Mouse (Mus musculus): ENCODE measurements around the gene Slc4a2. TPM values are rescaled to one million over a fixed set of nuclear protein-coding genes. Genes with fewer than 3 reads are reported as not detected.
A peak's percentile ranks its signal among the peaks of the same experiment; 100 is the strongest.

The Slc4a2 gene
- 28.4 and 28.7 TPM in 2 replicates for polyA plus RNA-seq (2014; fragmentation: Nextera tagmentation; extraction: Ambion mirVana)

DNA sequence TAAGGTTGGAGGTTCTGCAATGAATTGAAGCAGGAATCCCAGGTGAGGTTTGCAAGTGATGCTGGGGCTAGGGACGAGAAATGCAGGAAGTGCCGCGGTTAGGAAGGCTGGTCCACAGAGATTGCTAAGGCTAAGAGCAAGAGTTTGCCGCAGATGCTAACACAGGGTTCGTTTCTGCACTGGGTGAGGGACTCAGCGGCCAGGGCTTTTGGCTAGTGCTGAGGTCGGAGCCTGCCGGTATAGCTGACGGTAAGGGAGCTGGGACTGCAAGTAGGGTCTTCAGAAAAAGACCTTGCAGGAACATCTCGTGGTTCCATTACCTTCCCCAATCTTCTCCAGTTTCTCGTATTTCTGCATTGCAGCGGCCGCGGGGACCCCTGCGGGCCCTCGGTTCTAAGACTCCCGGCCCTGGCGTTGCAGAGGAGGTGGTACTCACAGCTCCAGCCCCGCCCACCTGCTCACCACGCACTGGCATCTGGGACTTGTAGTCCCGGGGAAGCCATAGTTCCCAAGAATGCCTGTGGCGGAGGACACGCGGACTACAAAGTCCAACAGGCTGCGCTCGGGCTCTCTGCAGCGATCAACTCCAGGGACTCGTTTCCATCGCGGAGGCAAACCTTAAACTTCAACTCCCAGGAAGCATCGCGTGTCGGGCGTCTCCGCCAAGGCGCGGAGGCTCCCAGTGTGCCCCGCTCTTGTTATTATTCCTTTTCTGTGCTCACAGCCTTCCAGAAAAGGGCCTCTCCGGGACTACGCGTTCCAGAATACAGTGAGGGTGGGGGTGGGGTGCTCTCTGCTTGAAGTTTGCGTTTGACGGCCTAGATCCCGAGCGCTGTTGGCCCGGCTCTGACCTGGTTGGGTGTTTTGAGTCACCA lies at the start of gene Slc4a2, which contains the start of gene Cdk5:
Gene Slc4a2 (plus strand): TSS at position 709 of the 875 bp plus-strand sequence.
Gene Cdk5 (minus strand): TSS at position 402 of the 875 bp plus-strand sequence.
- H3K9me3 ChIP-seq (ENCODE audit: control insufficient read depth, low read length) = no peaks in the 10 kb centered on the region
- WGBS = under 1% methylated on average over 46 of the region's 46 CpGs
- peaks cover 35% of the 10 kb centered on the region for H3K4me1 ChIP-seq (replicated peaks; ENCODE audit: control insufficient read depth, insufficient read depth, low read length)
- peaks cover 2% of the 10 kb centered on the region; the same call in 1 of the 2 replicates for H3K27me3 ChIP-seq (ENCODE audit: control insufficient read depth, insufficient read depth, low read length)
- H3K4me2 ChIP-seq (ENCODE audit: low read depth, low read length, severe bottlenecking) = peak within 1 kb of the TSS; percentile 77
- peak; percentile 98 for DNase-seq (ENCODE audit: low spot score)
- peak within 1 kb of the TSS; percentile 77 for H3K27ac ChIP-seq (ENCODE audit: low read depth, low read length)
- peak within 1 kb of the TSS; percentile 82 for H3K9ac ChIP-seq (ENCODE audit: low read length)
- peak; percentile 94 for ATAC-seq (replicated peaks; ENCODE audit: low FRiP score)
- H3K4me3 ChIP-seq (ENCODE audit: low read depth, low read length) = peak within 1 kb of the TSS; percentile 60
- H3K36me3 ChIP-seq (ENCODE audit: control insufficient read depth, insufficient read depth, low read length) = no peaks in the 10 kb centered on the region

DNA sequence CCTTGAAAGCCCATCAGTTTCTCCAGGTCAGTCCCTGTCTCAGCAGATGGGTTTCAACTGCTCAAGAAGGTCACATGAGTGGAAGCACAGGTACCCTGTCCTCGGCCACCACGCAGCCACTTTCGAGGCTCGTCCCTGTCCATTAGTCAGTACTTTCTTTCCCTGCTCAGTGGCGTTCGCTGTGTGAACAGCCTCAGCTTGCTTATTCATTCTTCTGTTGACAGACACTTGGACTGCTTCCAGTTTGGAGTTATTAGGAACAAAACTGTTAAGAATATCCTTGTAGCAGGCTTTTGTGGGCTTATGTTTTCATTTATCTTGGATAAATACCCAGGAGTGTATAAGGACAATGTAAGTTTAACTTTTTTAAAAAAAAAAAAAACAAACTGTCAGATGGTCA lies 49.4 kb upstream of the Slc4a2 start:
- no peaks in the 10 kb centered on the region for H3K4me1 ChIP-seq (replicated peaks; ENCODE audit: control insufficient read depth, insufficient read depth, low read length)
- no peaks in the 10 kb centered on the region for H3K36me3 ChIP-seq (ENCODE audit: control insufficient read depth, insufficient read depth, low read length)
- H3K9me3 ChIP-seq (ENCODE audit: control insufficient read depth, low read length) = no peaks in the 10 kb centered on the region
- H3K27me3 ChIP-seq (ENCODE audit: control insufficient read depth, insufficient read depth, low read length) = no peaks in the 10 kb centered on the region
- H3K4me3 ChIP-seq (ENCODE audit: low read depth, low read length) = no peak overlapping the region
- H3K4me2 ChIP-seq (ENCODE audit: low read depth, low read length, severe bottlenecking) = no peak overlapping the region
- no peak overlapping the region for H3K27ac ChIP-seq (ENCODE audit: low read depth, low read length)
- 79% methylated on average over 6 of the region's 6 CpGs for WGBS
- DNase-seq (ENCODE audit: low spot score) (no peak), ATAC-seq (replicated peaks; ENCODE audit: low FRiP score) (no peak)
- H3K9ac ChIP-seq (ENCODE audit: low read length) = no peak overlapping the region

DNA sequence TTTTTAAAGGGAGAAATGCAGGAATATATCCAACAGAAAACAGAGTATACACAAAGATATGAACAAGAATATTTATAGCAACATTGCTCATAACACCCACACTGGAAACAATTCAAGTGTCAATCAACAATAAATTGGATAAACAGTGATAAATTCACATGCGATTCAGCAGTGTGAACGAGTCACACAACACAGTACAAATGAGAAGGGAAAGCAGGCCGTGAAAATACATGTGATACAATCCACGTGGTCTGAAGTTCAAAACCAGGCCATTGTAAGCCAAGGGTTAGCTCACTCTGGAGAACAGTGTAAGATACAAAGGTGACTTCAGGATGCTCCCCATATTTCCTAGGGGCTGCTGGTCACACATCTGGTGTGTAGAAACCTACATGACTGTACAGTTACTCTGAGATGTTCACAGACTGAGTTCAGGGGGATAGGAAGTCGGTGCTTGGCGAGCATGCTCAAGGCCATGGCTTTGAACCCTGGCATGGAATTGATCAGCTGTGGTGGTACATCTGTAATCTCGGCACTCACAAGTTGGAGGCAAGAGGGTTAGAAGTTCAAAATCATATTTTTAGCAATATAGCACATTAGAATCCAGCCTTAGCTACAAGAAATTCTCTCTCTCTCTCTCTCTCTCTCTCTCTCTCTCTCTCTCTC lies 48.8 kb upstream of the Slc4a2 start:
- DNase-seq (ENCODE audit: low spot score) (no peak), ATAC-seq (replicated peaks; ENCODE audit: low FRiP score) (no peak)
- Histone ChIP-seq H3K4me2 (ENCODE audit: low read depth, low read length, severe bottlenecking) (no peak overlapping the region), H3K27me3 (ENCODE audit: control insufficient read depth, insufficient read depth, low read length) (no peaks in the 10 kb centered on the region), H3K9ac (ENCODE audit: low read length) (no peak overlapping the region), H3K27ac (ENCODE audit: low read depth, low read length) (no peak overlapping the region), H3K4me1 (replicated peaks; ENCODE audit: control insufficient read depth, insufficient read depth, low read length) (no peaks in the 10 kb centered on the region), H3K36me3 (ENCODE audit: control insufficient read depth, insufficient read depth, low read length) (no peaks in the 10 kb centered on the region), H3K9me3 (ENCODE audit: control insufficient read depth, low read length) (no peaks in the 10 kb centered on the region), H3K4me3 (ENCODE audit: low read depth, low read length) (no peak overlapping the region)
- WGBS = 85% methylated on average over 7 of the region's 7 CpGs

DNA sequence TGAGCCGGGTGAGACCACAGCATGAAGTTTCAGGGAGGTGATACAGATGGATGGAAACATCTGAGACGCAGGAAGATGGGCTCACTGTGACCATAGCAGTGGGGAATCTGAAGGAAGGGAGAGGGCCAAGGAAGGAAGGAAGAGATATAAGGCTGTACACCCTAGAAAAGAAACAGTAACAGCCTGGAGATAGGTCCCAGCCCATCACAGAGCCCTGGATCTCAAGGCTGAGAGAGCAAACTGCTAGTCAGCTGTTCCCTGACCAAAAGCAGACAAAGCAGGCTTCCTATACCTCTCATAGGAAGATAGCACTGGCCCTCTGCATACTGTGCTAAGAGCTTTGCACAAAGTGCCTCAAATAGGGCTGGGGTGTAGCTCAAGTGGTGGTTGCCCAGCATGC lies 44.9 kb upstream of the Slc4a2 start:
- no peak overlapping the region for H3K27ac ChIP-seq (ENCODE audit: low read depth, low read length)
- no peak overlapping the region for H3K4me2 ChIP-seq (ENCODE audit: low read depth, low read length, severe bottlenecking)

DNA sequence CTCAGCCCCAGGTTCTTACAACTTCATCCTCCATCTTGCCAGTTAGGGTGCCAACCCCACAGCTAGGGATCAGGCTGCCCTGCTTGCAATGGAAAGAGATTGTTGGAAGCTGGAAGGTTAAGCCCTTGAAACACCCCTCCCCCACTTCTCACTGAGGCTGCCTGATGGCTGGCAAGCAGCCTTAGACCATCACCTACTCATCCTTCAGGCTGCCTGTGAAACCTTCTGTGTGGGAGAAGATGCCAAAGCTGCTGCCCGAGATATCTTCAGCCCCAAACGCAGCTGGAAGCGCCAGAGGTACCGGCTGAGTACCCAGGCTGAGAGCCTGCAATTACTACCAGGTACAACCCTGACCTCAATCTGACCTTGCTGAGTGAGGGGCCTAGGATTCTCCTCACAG lies 44.1 kb upstream of the Slc4a2 start:
- H3K4me3 ChIP-seq (ENCODE audit: low read depth, low read length) = no peak overlapping the region
- H3K9ac ChIP-seq (ENCODE audit: low read length) = no peak overlapping the region
- ATAC-seq (replicated peaks; ENCODE audit: low FRiP score) (no peak), DNase-seq (ENCODE audit: low spot score) (no peak)
- no peaks in the 10 kb centered on the region for H3K36me3 ChIP-seq (ENCODE audit: control insufficient read depth, insufficient read depth, low read length)
- peaks cover 6% of the 10 kb centered on the region; the same call in 1 of the 2 replicates for H3K4me1 ChIP-seq (replicated peaks; ENCODE audit: control insufficient read depth, insufficient read depth, low read length)
- 80% methylated on average over 4 of the region's 4 CpGs for WGBS
- no peak overlapping the region for H3K4me2 ChIP-seq (ENCODE audit: low read depth, low read length, severe bottlenecking)
- H3K9me3 ChIP-seq (ENCODE audit: control insufficient read depth, low read length) = no peaks in the 10 kb centered on the region
- H3K27me3 ChIP-seq (ENCODE audit: control insufficient read depth, insufficient read depth, low read length) = no peaks in the 10 kb centered on the region
- H3K27ac ChIP-seq (ENCODE audit: low read depth, low read length) = no peak overlapping the region

More for the DNA sequence above, 44.9 kb upstream of the Slc4a2 start:
- ATAC-seq (replicated peaks; ENCODE audit: low FRiP score) (no peak), DNase-seq (ENCODE audit: low spot score) (no peak)
- H3K9me3 ChIP-seq (ENCODE audit: control insufficient read depth, low read length) = no peaks in the 10 kb centered on the region
- peaks cover 6% of the 10 kb centered on the region; the same call in 1 of the 2 replicates for H3K4me1 ChIP-seq (replicated peaks; ENCODE audit: control insufficient read depth, insufficient read depth, low read length)
- 77% methylated on average over 2 of the region's 2 CpGs for WGBS
- no peak overlapping the region for H3K4me3 ChIP-seq (ENCODE audit: low read depth, low read length)
- H3K27me3 ChIP-seq (ENCODE audit: control insufficient read depth, insufficient read depth, low read length) = no peaks in the 10 kb centered on the region
- no peaks in the 10 kb centered on the region for H3K36me3 ChIP-seq (ENCODE audit: control insufficient read depth, insufficient read depth, low read length)
- no peak overlapping the region for H3K9ac ChIP-seq (ENCODE audit: low read length)

DNA sequence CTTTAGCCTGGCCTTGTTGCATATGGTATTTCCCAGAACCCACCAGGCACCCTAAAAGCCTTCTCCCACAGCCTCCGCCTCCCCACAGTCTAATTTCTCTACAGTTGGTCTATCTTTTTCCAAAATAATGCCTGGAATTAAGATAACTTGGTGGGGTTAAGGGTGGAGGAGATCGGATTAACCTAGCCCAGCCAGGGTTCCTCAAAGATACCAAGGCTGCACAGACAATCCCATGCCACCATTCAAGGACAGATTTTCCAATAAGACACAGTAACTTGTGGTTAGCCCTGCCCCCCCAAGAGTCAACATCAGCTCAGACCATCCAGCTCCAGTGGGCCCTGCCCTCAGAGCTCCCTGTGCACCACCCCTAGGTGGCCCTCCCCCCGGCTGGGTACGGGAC lies 43.1 kb upstream of the Slc4a2 start:
- DNase-seq (ENCODE audit: low spot score) (no peak), ATAC-seq (replicated peaks; ENCODE audit: low FRiP score) (no peak)
- Histone ChIP-seq H3K4me3 (ENCODE audit: low read depth, low read length) (no peak overlapping the region), H3K27me3 (ENCODE audit: control insufficient read depth, insufficient read depth, low read length) (no peaks in the 10 kb centered on the region), H3K4me1 (replicated peaks; ENCODE audit: control insufficient read depth, insufficient read depth, low read length) (peaks cover 6% of the 10 kb centered on the region; the same call in 1 of the 2 replicates), H3K9ac (ENCODE audit: low read length) (no peak overlapping the region), H3K27ac (ENCODE audit: low read depth, low read length) (no peak overlapping the region), H3K4me2 (ENCODE audit: low read depth, low read length, severe bottlenecking) (no peak overlapping the region), H3K9me3 (ENCODE audit: control insufficient read depth, low read length) (no peaks in the 10 kb centered on the region), H3K36me3 (ENCODE audit: control insufficient read depth, insufficient read depth, low read length) (no peaks in the 10 kb centered on the region)
- WGBS = 90% methylated on average over 4 of the region's 4 CpGs

DNA sequence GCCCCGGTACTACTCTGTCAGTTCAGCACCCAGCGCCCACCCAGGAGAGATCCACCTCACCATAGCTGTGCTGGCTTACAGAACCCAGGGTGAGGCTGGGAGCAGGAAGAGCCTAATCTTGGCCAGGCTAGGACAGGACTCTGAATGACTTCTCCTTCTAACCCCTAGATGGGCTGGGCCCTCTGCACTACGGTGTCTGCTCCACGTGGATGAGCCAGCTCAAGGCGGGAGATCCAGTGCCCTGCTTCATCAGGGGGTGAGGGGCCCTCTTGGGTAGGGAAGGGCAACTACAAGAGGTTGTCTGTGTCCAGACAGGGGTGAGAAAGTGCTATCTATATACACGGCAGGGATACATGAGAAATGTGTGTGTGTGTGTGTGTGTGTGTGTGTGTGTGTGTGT lies 42.2 kb upstream of the Slc4a2 start:
- Histone ChIP-seq H3K4me1 (replicated peaks; ENCODE audit: control insufficient read depth, insufficient read depth, low read length) (peaks cover 6% of the 10 kb centered on the region; the same call in 1 of the 2 replicates), H3K9me3 (ENCODE audit: control insufficient read depth, low read length) (no peaks in the 10 kb centered on the region), H3K4me3 (ENCODE audit: low read depth, low read length) (no peak overlapping the region), H3K27me3 (ENCODE audit: control insufficient read depth, insufficient read depth, low read length) (peaks cover 8% of the 10 kb centered on the region), H3K27ac (ENCODE audit: low read depth, low read length) (no peak overlapping the region), H3K4me2 (ENCODE audit: low read depth, low read length, severe bottlenecking) (no peak overlapping the region), H3K9ac (ENCODE audit: low read length) (no peak overlapping the region), H3K36me3 (ENCODE audit: control insufficient read depth, insufficient read depth, low read length) (no peaks in the 10 kb centered on the region)
- no peak for DNase-seq (ENCODE audit: low spot score)
- no peak for ATAC-seq (replicated peaks; ENCODE audit: low FRiP score)
- 66% methylated on average over 6 of the region's 6 CpGs for WGBS

DNA sequence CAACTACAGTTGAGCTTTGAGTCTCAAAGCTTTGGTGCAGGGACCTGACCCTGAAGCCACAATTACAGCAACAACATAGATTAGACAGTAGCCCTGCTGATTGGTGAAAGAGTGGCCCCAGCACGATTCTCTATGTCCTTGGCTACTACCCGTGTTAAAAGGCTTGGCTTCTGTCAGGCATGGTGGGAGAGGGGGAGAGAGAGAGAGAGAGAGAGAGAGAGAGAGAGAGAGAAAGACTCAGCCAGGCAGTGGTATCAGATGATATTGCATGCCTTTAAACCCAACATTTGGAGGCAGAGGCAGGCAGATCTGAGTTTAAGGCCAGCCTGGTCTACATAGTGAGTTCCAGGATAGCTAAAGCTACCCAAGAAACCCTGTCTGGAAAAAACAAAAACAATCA lies 41.6 kb upstream of the Slc4a2 start:
- H3K27me3 ChIP-seq (ENCODE audit: control insufficient read depth, insufficient read depth, low read length) = peaks cover 13% of the 10 kb centered on the region
- no peak overlapping the region for H3K9ac ChIP-seq (ENCODE audit: low read length)
- WGBS = 64% methylated on average over 2 of the region's 2 CpGs
- ATAC-seq (replicated peaks; ENCODE audit: low FRiP score) (no peak), DNase-seq (ENCODE audit: low spot score) (no peak)
- no peaks in the 10 kb centered on the region for H3K9me3 ChIP-seq (ENCODE audit: control insufficient read depth, low read length)
- H3K4me2 ChIP-seq (ENCODE audit: low read depth, low read length, severe bottlenecking) = no peak overlapping the region
- H3K36me3 ChIP-seq (ENCODE audit: control insufficient read depth, insufficient read depth, low read length) = no peaks in the 10 kb centered on the region
- peaks cover 6% of the 10 kb centered on the region; the same call in 1 of the 2 replicates for H3K4me1 ChIP-seq (replicated peaks; ENCODE audit: control insufficient read depth, insufficient read depth, low read length)
- H3K27ac ChIP-seq (ENCODE audit: low read depth, low read length) = no peak overlapping the region
- no peak overlapping the region for H3K4me3 ChIP-seq (ENCODE audit: low read depth, low read length)

Measured in forebrain, embryonic 11.5 days (tissue).